8 mouse cellular contexts compared by ENCODE assay signal in the genomic region with DNA sequence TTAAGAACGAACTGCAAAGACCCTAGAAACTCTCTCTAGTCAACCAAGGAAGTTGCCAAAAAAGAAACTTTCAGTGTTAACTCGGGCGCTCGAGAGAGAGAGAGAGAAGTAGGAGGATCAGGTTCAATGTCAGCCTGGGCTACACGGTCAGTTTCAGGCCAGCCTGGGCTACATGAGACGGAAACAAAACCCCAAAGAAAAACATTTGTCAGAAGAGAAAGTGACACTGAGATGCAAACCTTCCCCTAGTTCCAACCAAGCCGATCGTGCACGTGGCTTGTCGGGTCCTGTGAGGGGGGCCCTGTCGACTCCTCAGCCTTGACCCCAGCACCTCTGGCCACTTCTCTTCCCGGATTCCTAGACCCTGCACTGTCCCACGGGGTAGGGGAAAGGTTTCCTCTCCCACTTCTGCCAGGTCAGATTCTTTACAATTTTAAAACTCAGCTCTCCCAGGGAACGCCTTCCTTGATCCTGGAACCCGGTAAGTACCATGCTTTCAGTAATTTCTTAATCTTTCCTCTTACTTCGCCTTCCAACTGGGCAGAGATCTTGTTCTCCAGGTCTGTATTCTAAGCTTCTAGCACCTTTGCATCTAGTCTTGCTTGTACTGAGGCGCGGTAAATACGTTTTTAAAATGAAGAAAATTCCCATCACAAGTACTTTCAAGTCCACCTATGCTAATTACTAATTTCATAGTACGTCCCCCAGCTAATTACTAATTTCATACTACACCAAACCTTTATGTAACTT. TPM values are rescaled to one million over a fixed set of nuclear protein-coding genes. Genes with fewer than 3 reads are reported as not detected.
DNase-seq lines count a peak whose midpoint lies in the region; ATAC-seq and TF ChIP-seq lines count a peak whose summit lies in the region.

Gene Rcc2, plus strand, starts transcription at position 273 of the 750 bp plus-strand sequence.

- no peak for TF ChIP-seq EP300 in lung, postnatal 0 days (IDR thresholded peaks at IDR 0.05)

- DNase-seq in lung, postnatal 0 days (ENCODE audit: low spot score) = peak; percentile 55
- DNase-seq in lung, adult 18-20 months = no peak
- no peak for DNase-seq in adrenal gland, postnatal 10 days
- DNase-seq in midbrain, embryonic 10.5 days (ENCODE audit: low spot score) = no peak
- no peak for DNase-seq in retina, embryonic 14.5 days (ENCODE audit: low spot score)
- DNase-seq in lung, postnatal 25 days (ENCODE audit: low spot score) = no peak

- H3K9me3 ChIP-seq in lung, postnatal 0 days (ENCODE audit: low read length) = no peaks in the 10 kb centered on the region
- H3K9me3 ChIP-seq in forebrain, embryonic 15.5 days = no peaks in the 10 kb centered on the region
- H3K9me3 ChIP-seq in intestine, embryonic 16.5 days (ENCODE audit: control insufficient read depth, low read length) = no peaks in the 10 kb centered on the region
- H3K9me3 ChIP-seq in midbrain, embryonic 10.5 days (replicated peaks) = no peaks in the 10 kb centered on the region

- WGBS in lung, postnatal 0 days = 8% methylated on average over 20 of the region's 20 CpGs
- 7% methylated on average over 20 of the region's 20 CpGs for WGBS in forebrain, embryonic 15.5 days
- WGBS in intestine, embryonic 16.5 days = 14% methylated on average over 20 of the region's 20 CpGs
- WGBS in midbrain, embryonic 10.5 days = 8% methylated on average over 20 of the region's 20 CpGs

- peak within 1 kb of the TSS; percentile 85 for H3K4me3 ChIP-seq in lung, postnatal 0 days (ENCODE audit: low read depth, low read length)
- H3K4me3 ChIP-seq in forebrain, embryonic 15.5 days = peak within 1 kb of the TSS; percentile 69
- peak within 1 kb of the TSS; percentile 67 for H3K4me3 ChIP-seq in intestine, embryonic 16.5 days (ENCODE audit: low read length)
- H3K4me3 ChIP-seq in midbrain, embryonic 10.5 days = peak within 1 kb of the TSS; percentile 96

- H3K4me1 ChIP-seq in lung, postnatal 0 days (ENCODE audit: insufficient read depth, low read depth, low read length) = 0 out of 2 replicates have a peak, but pooled peaks cover 5% of the 10 kb centered on the region
- peaks cover 45% of the 10 kb centered on the region for H3K4me1 ChIP-seq in forebrain, embryonic 15.5 days
- H3K4me1 ChIP-seq in intestine, embryonic 16.5 days (ENCODE audit: control insufficient read depth, insufficient read depth, low read length) = peaks cover 27% of the 10 kb centered on the region
- H3K4me1 ChIP-seq in midbrain, embryonic 10.5 days = peaks cover 47% of the 10 kb centered on the region

- no peaks in the 10 kb centered on the region for H3K36me3 ChIP-seq in lung, postnatal 0 days (ENCODE audit: insufficient read depth, low read length)
- no peaks in the 10 kb centered on the region for H3K36me3 ChIP-seq in forebrain, embryonic 15.5 days
- no peaks in the 10 kb centered on the region for H3K36me3 ChIP-seq in intestine, embryonic 16.5 days (ENCODE audit: control insufficient read depth, insufficient read depth, low read length)
- peaks cover 17% of the 10 kb centered on the region for H3K36me3 ChIP-seq in midbrain, embryonic 10.5 days

- no peaks in the 10 kb centered on the region for H3K27me3 ChIP-seq in lung, postnatal 0 days (replicated peaks; ENCODE audit: insufficient read depth, low read length)
- H3K27me3 ChIP-seq in forebrain, embryonic 15.5 days = peaks cover 16% of the 10 kb centered on the region
- 0 out of 2 replicates have a peak, but pooled peaks cover 8% of the 10 kb centered on the region for H3K27me3 ChIP-seq in intestine, embryonic 16.5 days (replicated peaks; ENCODE audit: control insufficient read depth, insufficient read depth, low read length)
- H3K27me3 ChIP-seq in midbrain, embryonic 10.5 days (ENCODE audit: low read depth, poor library complexity, severe bottlenecking) = peaks cover 32% of the 10 kb centered on the region

- no peak for ATAC-seq in lung, postnatal 0 days
- ATAC-seq in forebrain, embryonic 15.5 days (replicated peaks) = no peak
- no peak for ATAC-seq in intestine, embryonic 16.5 days

- peak within 1 kb of the TSS; percentile 79; the same call in 1 of the 2 replicates for H3K9ac ChIP-seq in lung, postnatal 0 days (replicated peaks; ENCODE audit: low read depth)
- peak within 1 kb of the TSS; percentile 78 for H3K9ac ChIP-seq in forebrain, embryonic 15.5 days (replicated peaks)
- H3K9ac ChIP-seq in intestine, embryonic 16.5 days (ENCODE audit: low read depth, low read length) = peak within 1 kb of the TSS; percentile 84

- peak within 1 kb of the TSS; percentile 79 for H3K4me2 ChIP-seq in lung, postnatal 0 days (replicated peaks; ENCODE audit: low read depth, low read length)
- H3K4me2 ChIP-seq in forebrain, embryonic 15.5 days (replicated peaks) = peak within 1 kb of the TSS; percentile 89
- peak within 1 kb of the TSS; percentile 96 for H3K4me2 ChIP-seq in intestine, embryonic 16.5 days (ENCODE audit: low read depth, low read length)

- H3K27ac ChIP-seq in lung, postnatal 0 days (ENCODE audit: low read length) = peak within 1 kb of the TSS; percentile 87
- peak within 1 kb of the TSS; percentile 90 for H3K27ac ChIP-seq in forebrain, embryonic 15.5 days (replicated peaks)
- H3K27ac ChIP-seq in intestine, embryonic 16.5 days (ENCODE audit: low read length) = peak within 1 kb of the TSS; percentile 98
- H3K27ac ChIP-seq in midbrain, embryonic 10.5 days (replicated peaks) = peak within 1 kb of the TSS; percentile 100

- no peak for TF ChIP-seq CTCF in lung, postnatal 0 days (IDR thresholded peaks at IDR 0.05)

RNA-seq across cellular contexts. Expression of gene Rcc2, which starts in this region (rescaled TPM):
- 17.0 and 21.1 TPM in 2 replicates for polyA plus RNA-seq in lung, postnatal 0 days (2015; fragmentation: Nextera tagmentation; extraction: Ambion mirVana)
- 10 to 100 TPM; 69.2 to 74.3 TPM for total RNA-seq in adrenal gland, postnatal 10 days (2021)
- 36.1 and 51.2 TPM in 2 replicates for polyA plus RNA-seq in forebrain, embryonic 15.5 days (2015; fragmentation: Nextera tagmentation; extraction: Ambion mirVana)
- polyA plus RNA-seq in intestine, embryonic 16.5 days (2015; fragmentation: Nextera tagmentation; extraction: Ambion mirVana) = 12.6 and 13.7 TPM in 2 replicates
- polyA plus RNA-seq in midbrain, embryonic 10.5 days (2016; fragmentation: Nextera tagmentation; extraction: Ambion mirVana) = 32.6 and 35.2 TPM in 2 replicates
